Mouse (Mus musculus) lung, embryonic 15.5 days (tissue): ENCODE data around the gene Gm525. TPM values are rescaled to one million over a fixed set of nuclear protein-coding genes. Genes with fewer than 3 reads are reported as not detected.

Experiments used
- polyA plus RNA-seq: library from polyadenylated mRNA; unstranded; fragments of >200 nt; fragmentation: Nextera tagmentation; extraction: Ambion mirVana; gene quantifications from 2 replicates; pipeline ENCODE4 v1.2.1, GENCODE M21; 2015

Gene Gm525
- polyA plus RNA-seq, 1 experiment from 2014 or later, result 2.2 TPM

Other genes starting within 250 kb of the Gm525 start
- gene Akap1, start 209.3 kb upstream of the Gm525 start, polyA plus RNA-seq, result 18.3 and 18.8 TPM in 2 replicates
- gene Scpep1, start 118.4 kb upstream of the Gm525 start, polyA plus RNA-seq, result 88.7 and 90.7 TPM in 2 replicates
- not detected in 2 replicates for gene Elobl, start 106.9 kb upstream of the Gm525 start, polyA plus RNA-seq
- gene Coil, start 103.6 kb upstream of the Gm525 start, polyA plus RNA-seq, result 16.0 and 16.9 TPM in 2 replicates
- 23.1 and 25.9 TPM in 2 replicates for gene Trim25, start 74.5 kb upstream of the Gm525 start, polyA plus RNA-seq
- gene Dgke, start 7.0 kb upstream of the Gm525 start, polyA plus RNA-seq, result 5.5 and 5.8 TPM in 2 replicates
- gene Nog, start 228.5 kb downstream of the Gm525 start, polyA plus RNA-seq, result 2.0 and 2.6 TPM in 2 replicates